Mouse (Mus musculus): ENCODE data around the gene Parva. TPM values are rescaled to one million over a fixed set of nuclear protein-coding genes. Genes with fewer than 3 reads are reported as not detected.

Gene Parva
- polyA plus RNA-seq, 1 experiment from 2014 or later = 108 TPM

DNA sequence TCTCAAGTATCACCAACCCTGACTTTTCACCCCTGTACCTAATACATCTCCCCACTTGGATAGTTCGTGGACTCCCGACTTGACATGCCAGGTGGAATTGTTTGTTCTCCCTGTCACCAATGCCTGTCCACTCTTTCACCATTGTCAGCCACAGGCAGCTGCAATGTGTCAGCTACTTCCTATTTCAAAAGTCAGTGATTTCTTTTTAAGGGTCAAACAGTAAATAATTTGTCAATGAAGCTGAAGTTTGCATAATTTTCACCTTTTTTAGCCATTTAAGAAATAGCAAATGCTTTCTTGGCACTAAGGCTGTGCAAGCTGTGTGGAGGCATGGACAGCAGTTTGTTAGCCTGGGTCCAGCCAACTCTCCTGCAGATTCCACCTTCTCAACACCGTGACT is 12.5 kb downstream of the Parva start:
- Histone ChIP-seq H3K36me3 (peaks cover 13% of the 10 kb centered on the region), H3K27me3 (no peaks in the 10 kb centered on the region), H3K27ac (no peak overlapping the region), H3K4me3 (no peak overlapping the region), H3K4me1 (peaks cover 46% of the 10 kb centered on the region), H3K9me3 (peaks cover 9% of the 10 kb centered on the region), H3K9ac (no peak overlapping the region), H3K4me2 (replicated peaks) (no peak overlapping the region)
- no peak for ATAC-seq (ENCODE audit: low FRiP score, low read depth)
- WGBS = 80% methylated on average over 3 of the region's 3 CpGs

DNA sequence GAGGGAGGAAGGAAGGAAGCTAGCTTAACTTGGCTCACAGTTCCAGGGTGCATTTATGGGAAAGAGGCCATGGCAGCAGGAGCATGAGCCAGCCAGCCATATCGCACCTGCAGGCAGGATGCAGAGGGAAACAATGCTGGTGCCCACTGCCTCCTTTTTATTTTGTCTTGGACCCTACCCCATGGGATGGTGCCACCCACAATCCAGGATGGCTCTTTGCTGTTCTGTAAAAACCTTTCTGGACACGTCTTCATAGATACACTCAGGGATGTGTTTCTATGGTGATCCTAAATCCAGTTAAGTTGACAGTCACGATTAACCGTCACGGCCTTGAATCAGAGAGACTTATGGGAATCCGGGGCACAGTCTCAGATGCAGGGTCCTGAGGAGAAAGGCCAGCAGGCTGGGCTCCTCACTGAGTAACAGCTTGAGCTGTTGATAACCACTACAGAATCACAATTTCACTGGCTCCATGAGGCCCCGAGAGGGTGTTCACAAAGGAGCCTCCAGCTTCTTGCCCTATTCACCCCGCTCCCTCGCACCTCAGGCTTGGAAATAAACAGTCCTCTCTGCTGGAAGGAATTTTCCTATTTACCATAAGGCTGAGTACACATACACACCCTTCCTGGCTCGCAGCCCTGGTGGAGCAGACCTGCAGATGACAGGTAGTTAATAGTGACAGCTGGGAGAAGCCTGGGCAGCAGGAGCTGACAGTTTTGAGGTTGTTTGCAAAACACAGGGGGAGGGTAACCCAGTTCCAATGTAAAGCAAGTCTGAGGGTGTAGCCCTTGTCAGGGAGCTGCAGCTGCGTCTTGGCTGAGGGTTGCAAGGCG is 17.1 kb downstream of the Parva start:
- peaks cover 52% of the 10 kb centered on the region for H3K4me1 ChIP-seq
- H3K27me3 ChIP-seq = no peaks in the 10 kb centered on the region
- peak; percentile 67; the same call in 1 of the 2 replicates for ATAC-seq (ENCODE audit: low FRiP score, low read depth)
- 30% methylated on average over 12 of the region's 12 CpGs for WGBS
- H3K9me3 ChIP-seq = peaks cover 5% of the 10 kb centered on the region
- no peak overlapping the region for H3K27ac ChIP-seq
- peaks cover 5% of the 10 kb centered on the region; the same call in 1 of the 2 replicates for H3K36me3 ChIP-seq
- peak overlapping the region; percentile 23; the same call in 1 of the 2 replicates for H3K4me2 ChIP-seq (replicated peaks)
- H3K4me3 ChIP-seq = no peak overlapping the region
- H3K9ac ChIP-seq = peak overlapping the region; percentile 13; the same call in 1 of the 2 replicates

DNA sequence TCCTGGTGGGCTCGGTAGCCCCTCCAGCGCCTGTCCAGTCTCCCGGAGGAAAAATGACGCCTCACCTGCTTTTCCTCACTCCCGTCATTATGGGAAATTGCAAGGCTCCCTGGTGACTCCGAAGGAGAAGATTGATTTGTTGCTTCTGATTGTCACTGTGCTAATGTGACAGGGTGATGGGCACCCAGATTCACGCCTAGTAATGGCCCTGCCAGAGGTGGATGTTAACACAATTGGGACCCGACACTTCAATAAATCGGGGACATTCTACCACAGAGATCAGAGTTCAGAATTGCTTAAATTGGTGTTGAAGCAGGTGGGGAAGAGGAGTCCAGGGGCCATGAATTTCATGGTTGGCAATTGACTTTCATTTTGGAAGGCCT is 17.7 kb downstream of the Parva start:
- H3K4me3 ChIP-seq = no peak overlapping the region
- peaks cover 5% of the 10 kb centered on the region for H3K9me3 ChIP-seq
- peaks cover 52% of the 10 kb centered on the region for H3K4me1 ChIP-seq
- H3K9ac ChIP-seq = peak overlapping the region; percentile 13; the same call in 1 of the 2 replicates
- no peaks in the 10 kb centered on the region for H3K27me3 ChIP-seq
- no peak overlapping the region for H3K27ac ChIP-seq
- peaks cover 5% of the 10 kb centered on the region; the same call in 1 of the 2 replicates for H3K36me3 ChIP-seq
- 14% methylated on average over 9 of the region's 9 CpGs for WGBS
- no peak for ATAC-seq (ENCODE audit: low FRiP score, low read depth)
- peak overlapping the region; percentile 23; the same call in 1 of the 2 replicates for H3K4me2 ChIP-seq (replicated peaks)

DNA sequence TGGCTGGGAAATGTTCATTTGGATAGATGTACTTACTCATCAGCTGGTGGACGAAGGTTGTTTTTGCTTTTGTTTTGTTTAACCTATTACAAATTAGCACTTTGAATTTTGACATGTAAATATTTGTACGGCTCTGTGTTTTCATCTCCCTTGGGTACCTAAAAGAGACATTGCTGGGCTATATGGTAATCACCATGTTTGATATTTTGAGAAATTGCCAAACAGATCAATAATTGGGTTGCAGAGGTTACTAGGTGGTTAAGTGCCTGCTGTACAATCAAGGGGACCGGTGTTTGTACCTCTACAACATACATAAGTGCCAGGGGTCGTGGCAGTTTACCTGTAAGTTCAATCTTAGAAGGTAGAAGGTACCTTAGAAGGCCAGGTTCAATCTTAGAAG is 19.2 kb downstream of the Parva start:
- Histone ChIP-seq H3K9ac (no peak overlapping the region), H3K9me3 (peaks cover 5% of the 10 kb centered on the region), H3K4me1 (peaks cover 39% of the 10 kb centered on the region), H3K4me2 (replicated peaks) (no peak overlapping the region), H3K27me3 (no peaks in the 10 kb centered on the region), H3K36me3 (peaks cover 5% of the 10 kb centered on the region; the same call in 1 of the 2 replicates), H3K4me3 (no peak overlapping the region), H3K27ac (no peak overlapping the region)
- WGBS = 89% methylated on average over 4 of the region's 4 CpGs
- ATAC-seq (ENCODE audit: low FRiP score, low read depth) = no peak

DNA sequence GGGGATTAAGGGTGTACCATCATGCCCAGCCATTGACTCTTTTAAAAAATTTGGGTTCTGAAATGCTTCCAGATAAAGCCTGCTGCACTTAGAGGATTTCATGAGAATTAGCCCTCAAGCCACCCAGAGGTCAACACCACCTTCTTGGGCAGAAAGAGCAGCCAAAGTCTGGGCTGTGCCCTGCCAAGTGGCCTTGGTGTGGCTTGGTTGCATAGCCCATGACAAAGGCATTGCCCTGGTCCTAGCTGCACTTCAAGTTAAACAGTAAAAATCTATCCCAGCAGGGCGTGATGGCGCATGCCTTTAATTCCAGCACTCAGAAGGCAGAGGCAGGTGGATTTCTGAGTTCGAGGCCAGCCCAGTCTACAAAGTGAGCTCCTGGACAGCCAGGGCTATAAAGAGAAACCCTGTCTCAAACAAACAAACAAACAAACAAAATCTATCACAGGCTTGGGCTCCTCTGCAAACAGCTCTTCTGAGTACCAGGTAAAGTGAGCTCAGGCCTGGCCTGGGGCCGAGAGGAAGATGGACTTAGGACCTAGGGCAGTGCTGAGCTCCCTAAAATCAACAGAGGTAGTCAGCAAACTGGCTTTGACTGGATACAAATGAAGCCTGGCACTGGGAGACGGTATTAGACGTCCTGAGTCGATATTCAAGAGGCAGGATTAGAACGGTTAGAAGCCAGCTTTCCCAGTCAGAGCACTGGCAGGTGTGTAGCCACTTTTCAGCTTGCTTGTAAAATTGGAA is 22.8 kb downstream of the Parva start:
- WGBS = 85% methylated on average over 8 of the region's 8 CpGs
- H3K36me3 ChIP-seq = peaks cover 5% of the 10 kb centered on the region; the same call in 1 of the 2 replicates
- no peak overlapping the region for H3K4me2 ChIP-seq (replicated peaks)
- no peak overlapping the region for H3K27ac ChIP-seq
- H3K9ac ChIP-seq = no peak overlapping the region
- ATAC-seq (ENCODE audit: low FRiP score, low read depth) = no peak
- H3K4me1 ChIP-seq = peaks cover 28% of the 10 kb centered on the region
- no peaks in the 10 kb centered on the region for H3K27me3 ChIP-seq
- H3K9me3 ChIP-seq = peaks cover 5% of the 10 kb centered on the region
- no peak overlapping the region for H3K4me3 ChIP-seq

DNA sequence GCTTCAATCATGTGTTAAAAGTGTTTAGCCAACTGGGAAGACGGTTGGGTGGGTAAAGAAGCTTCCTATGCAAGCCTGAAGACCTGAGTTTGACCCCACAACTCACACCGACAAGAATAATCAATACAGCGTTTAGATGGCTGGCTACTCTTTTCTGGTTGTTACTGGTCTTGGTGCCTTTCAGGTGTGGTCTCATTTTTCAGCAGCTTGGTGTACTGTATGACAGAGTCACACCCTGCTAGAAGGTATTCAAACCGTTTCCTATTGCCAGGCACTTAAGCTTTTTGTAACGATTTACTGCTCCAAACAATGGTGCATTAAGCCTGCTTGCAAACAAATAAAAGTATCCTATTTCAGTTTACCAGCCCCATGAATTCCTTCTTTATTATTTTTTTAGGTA is 25.2 kb downstream of the Parva start:
- Histone ChIP-seq H3K9me3 (no peaks in the 10 kb centered on the region), H3K4me2 (replicated peaks) (no peak overlapping the region), H3K4me1 (peaks cover 38% of the 10 kb centered on the region), H3K27me3 (no peaks in the 10 kb centered on the region), H3K4me3 (no peak overlapping the region), H3K36me3 (no peaks in the 10 kb centered on the region), H3K27ac (no peak overlapping the region), H3K9ac (no peak overlapping the region)
- 44% methylated on average over 5 of the region's 5 CpGs for WGBS
- ATAC-seq (ENCODE audit: low FRiP score, low read depth) = no peak

DNA sequence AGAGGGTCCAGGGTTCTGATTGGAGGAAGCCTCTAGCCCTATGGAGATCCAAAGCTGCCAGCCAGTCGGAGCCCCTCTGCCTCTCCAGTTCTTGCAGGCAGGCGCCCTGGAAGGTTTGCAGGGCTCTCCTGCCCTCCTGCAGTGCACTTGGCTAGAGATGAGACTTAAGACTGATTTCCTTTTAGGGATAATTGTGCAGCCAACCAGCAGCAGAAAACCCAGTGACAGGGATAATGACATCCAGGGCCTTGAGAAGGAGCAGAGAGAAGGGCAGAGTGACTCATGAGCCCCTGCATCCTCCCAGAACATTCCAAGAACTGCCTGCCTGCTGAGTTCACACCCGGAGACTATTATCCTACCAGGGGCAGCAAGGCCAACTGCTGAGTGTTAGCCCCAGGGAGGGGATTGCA is 26.5 kb downstream of the Parva start:
- H3K36me3 ChIP-seq = no peaks in the 10 kb centered on the region
- WGBS = 16% methylated on average over 3 of the region's 3 CpGs
- no peak overlapping the region for H3K4me3 ChIP-seq
- ATAC-seq (ENCODE audit: low FRiP score, low read depth) = no peak; the same call in 1 of the 2 replicates
- H3K27ac ChIP-seq = peak overlapping the region; percentile 40; the same call in 1 of the 2 replicates
- peak overlapping the region; percentile 1; the same call in 1 of the 2 replicates for H3K9ac ChIP-seq
- no peaks in the 10 kb centered on the region for H3K27me3 ChIP-seq
- no peaks in the 10 kb centered on the region for H3K9me3 ChIP-seq
- H3K4me1 ChIP-seq = peaks cover 48% of the 10 kb centered on the region
- H3K4me2 ChIP-seq (replicated peaks) = no peak overlapping the region

DNA sequence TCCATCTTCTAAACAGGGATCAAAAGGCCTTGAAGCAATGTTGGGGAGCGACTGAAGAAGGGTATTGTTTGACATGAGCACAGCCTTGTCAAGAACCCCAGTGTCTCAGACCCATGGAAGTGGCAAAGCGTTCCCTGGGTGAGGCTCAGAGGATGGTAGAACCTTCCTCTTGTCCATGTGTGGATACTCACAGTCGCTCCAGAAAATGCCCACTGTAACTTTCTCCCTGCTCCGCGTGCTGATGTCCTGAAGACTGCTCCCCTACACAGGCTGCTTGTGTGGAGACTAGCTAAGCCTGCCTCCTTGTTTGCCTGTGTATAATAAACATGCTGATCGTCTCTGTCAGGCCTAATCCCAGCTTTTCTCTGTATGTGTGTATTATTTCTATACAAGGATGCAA is 27.1 kb downstream of the Parva start:
- Histone ChIP-seq H3K9me3 (no peaks in the 10 kb centered on the region), H3K27me3 (no peaks in the 10 kb centered on the region), H3K4me1 (peaks cover 51% of the 10 kb centered on the region), H3K36me3 (no peaks in the 10 kb centered on the region), H3K27ac (peak overlapping the region; percentile 40; the same call in 1 of the 2 replicates), H3K4me3 (no peak overlapping the region), H3K9ac (0 out of 2 replicates have a peak overlapping the region, but pooled peaks have one; percentile 1), H3K4me2 (replicated peaks) (no peak overlapping the region)
- ATAC-seq (ENCODE audit: low FRiP score, low read depth) = no peak
- WGBS = 62% methylated on average over 6 of the region's 6 CpGs

DNA sequence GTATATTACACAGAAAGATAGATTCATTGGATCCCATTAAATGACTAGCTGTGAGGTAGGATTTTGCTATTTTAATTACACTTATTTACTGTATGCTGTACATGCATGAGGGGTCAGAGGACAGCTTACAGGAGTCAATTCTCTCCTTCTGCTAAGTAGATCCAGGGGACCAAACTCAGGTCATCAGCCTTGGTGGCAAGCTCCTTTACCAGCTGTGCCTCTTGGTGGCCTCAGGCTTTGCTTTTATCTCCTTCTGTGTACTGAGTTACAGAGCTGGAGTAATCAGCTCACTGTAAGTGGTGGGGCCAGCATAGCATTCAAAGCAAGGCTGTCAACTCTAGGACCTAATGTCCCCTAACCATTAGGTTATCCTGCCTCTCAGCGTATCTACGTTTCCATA is 27.6 kb downstream of the Parva start:
- Histone ChIP-seq H3K9me3 (no peaks in the 10 kb centered on the region), H3K36me3 (no peaks in the 10 kb centered on the region), H3K4me2 (replicated peaks) (no peak overlapping the region), H3K4me1 (peaks cover 54% of the 10 kb centered on the region), H3K27me3 (no peaks in the 10 kb centered on the region), H3K4me3 (no peak overlapping the region), H3K27ac (no peak overlapping the region), H3K9ac (no peak overlapping the region)
- no peak for ATAC-seq (ENCODE audit: low FRiP score, low read depth)
- 94% methylated on average over 2 of the region's 2 CpGs for WGBS

DNA sequence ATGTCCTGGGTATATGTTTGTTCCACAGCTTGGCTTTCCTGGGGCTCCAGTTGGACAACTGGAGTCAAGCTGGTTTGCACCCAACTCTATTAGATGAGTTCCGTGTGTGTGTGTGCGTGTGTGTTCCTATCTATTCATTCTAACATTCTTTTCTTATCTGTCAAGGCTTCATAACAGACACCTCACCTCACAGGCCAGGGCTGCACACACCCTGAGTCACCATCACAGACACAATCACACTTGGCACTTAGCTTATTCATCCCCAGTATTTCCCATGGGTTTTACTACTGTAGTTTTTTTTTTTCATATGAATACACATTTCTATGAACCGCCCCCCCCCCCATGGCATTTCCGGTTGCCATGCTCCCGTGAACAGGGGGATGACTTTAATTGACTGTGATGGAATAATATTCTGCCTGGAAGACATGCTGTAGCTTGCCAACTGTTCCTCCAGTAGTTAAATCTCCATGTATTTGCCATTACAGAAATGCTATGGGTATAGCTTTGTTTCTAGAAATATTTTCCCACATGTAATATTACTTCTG is 28.3 kb downstream of the Parva start:
- no peaks in the 10 kb centered on the region for H3K27me3 ChIP-seq
- H3K4me2 ChIP-seq (replicated peaks) = no peak overlapping the region
- ATAC-seq (ENCODE audit: low FRiP score, low read depth) = no peak
- WGBS = 81% methylated on average over 5 of the region's 5 CpGs
- peaks cover 61% of the 10 kb centered on the region for H3K4me1 ChIP-seq
- H3K9ac ChIP-seq = no peak overlapping the region
- no peak overlapping the region for H3K4me3 ChIP-seq
- no peaks in the 10 kb centered on the region for H3K36me3 ChIP-seq
- H3K27ac ChIP-seq = no peak overlapping the region
- no peaks in the 10 kb centered on the region for H3K9me3 ChIP-seq

DNA sequence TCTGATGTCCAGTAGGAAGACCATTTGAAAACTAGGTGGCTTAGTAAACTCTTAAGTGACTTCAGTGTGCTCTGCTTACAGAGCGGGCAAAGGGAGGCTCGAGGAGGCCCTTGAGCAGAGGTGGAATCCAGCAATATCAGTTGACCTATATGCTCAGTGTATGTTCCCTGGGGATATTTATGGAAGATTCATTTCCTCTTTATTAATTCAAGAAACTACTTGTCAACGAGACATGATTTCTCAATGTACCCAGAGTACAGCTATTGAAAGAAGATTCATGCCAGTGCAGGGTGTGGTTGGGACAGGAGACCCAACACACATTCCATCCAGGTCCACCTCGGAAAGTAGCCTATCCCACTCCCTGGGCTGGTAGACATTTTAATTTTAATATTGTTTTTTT is 30.1 kb downstream of the Parva start:
- no peak overlapping the region for H3K27ac ChIP-seq
- H3K4me1 ChIP-seq = peaks cover 65% of the 10 kb centered on the region
- H3K36me3 ChIP-seq = no peaks in the 10 kb centered on the region
- no peak for ATAC-seq (ENCODE audit: low FRiP score, low read depth)
- no peak overlapping the region for H3K4me2 ChIP-seq (replicated peaks)
- 91% methylated on average over 4 of the region's 4 CpGs for WGBS
- H3K9me3 ChIP-seq = no peaks in the 10 kb centered on the region
- H3K9ac ChIP-seq = no peak overlapping the region
- H3K4me3 ChIP-seq = no peak overlapping the region
- no peaks in the 10 kb centered on the region for H3K27me3 ChIP-seq

DNA sequence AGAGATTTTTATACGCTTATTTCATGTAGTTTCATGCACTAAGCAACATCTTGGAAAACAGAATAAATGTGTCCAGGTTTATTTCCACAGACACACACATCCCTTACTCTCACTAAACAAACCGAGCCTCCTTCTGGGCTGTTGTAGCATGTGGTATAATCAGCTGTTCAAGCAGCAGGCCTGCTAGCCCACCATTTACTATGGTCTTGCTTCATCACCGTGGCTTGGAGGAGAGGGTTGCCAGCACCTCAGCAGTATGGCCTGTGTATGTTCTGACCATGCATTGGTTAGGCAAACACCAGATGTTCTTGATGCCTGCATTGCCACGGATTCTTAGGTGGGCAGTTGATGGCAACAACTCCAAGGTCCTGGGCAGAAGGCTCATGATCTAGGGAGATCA is 30.6 kb downstream of the Parva start:
- no peaks in the 10 kb centered on the region for H3K27me3 ChIP-seq
- no peak overlapping the region for H3K4me2 ChIP-seq (replicated peaks)
- peaks cover 69% of the 10 kb centered on the region for H3K4me1 ChIP-seq
- H3K4me3 ChIP-seq = no peak overlapping the region
- ATAC-seq (ENCODE audit: low FRiP score, low read depth) = no peak
- H3K9ac ChIP-seq = no peak overlapping the region
- no peaks in the 10 kb centered on the region for H3K36me3 ChIP-seq
- WGBS = 77% methylated on average over 4 of the region's 4 CpGs
- H3K27ac ChIP-seq = no peak overlapping the region
- no peaks in the 10 kb centered on the region for H3K9me3 ChIP-seq

All from limb, embryonic 13.5 days (tissue).